Mouse (Mus musculus): Measurements from ENCODE around the gene Acss2.

Gene Acss2

GRCm38 (mm10) chr2:155517455-155518423 is at the start of gene Acss2, which contains the start of gene Ggt7:
Gene Acss2, plus strand, starts transcription at chr2:155517948.
Gene Ggt7, minus strand, starts transcription at chr2:155518237.
- DNase-seq = peak; percentile 99

GRCm38 (mm10) chr2:155472671-155473569 is 44.8 kb upstream of the Acss2 start:
- peak; percentile 35 for DNase-seq

DNA sequence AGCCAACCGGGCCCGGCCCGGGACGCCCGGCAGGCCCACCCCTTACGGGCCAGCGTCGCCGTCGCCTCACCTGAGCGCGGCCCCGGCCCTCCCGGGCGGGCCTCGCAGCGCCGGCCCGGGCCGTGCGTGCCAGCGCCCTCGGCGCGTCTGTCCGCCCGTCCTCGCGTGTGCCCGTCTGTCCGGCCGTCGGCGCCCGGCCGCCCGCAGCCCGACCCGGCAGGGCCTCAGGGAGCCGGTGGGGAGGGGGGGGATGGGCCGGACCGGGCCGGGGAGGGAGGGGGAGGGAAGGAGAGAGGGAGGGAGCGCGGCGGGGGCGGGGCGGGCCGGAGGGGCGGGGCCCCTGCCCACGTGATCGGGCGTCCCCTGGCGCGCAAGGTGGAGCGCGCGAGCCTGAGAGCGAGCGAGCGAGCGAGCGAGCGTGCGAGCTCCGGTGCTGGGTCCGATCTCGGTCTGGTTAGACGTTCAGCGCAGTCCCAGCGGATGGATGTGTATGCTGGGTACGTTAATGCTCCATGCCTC is 44.1 kb upstream of the Acss2 start, which contains the start of gene Ncoa6:
Gene Ncoa6, minus strand, starts transcription at position 325 of the 519 bp plus-strand sequence.
- DNase-seq = peak; percentile 54

DNA sequence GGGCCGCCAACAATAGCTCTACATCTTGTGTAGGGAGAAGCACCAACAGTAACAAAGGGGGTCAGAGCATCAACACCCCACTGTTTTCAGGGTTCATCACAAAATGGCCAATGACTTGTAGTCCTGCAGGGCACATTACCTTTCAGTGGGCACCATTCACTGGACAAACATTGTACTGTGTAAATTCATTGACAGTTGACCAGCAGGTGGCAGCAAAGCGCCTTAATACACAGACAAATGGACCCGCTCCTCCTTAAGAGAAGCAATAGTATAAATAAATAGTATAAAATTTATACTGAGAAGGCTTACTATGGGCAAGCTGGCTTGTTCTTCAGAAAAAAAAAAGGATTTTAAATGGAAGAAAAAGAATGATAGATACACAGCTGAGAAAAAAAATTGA is 35.7 kb upstream of the Acss2 start:
- DNase-seq = peak; percentile 63

DNA sequence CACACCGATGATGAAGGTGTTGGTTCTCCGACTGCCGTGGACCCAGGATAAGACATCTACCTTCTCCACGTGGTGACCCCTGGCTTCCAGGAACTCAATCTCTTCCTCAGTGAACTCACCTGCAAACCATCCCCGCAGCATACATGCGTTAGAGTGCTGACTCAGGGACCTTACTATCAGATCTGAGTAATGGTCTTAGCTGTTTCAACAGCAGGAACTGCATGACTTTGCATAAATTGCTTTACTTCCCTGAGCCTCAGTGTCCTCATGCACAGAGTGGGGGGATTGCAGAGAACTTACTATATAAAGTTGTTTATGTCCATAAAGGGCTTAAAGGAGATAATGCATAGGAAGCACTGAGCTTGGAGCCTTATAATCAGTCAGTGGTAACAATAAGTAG is 26.8 kb upstream of the Acss2 start:
- no peak for DNase-seq

- no peak for DNase-seq
Measured at GRCm38 (mm10) chr2:155502596-155502995, 15.2 kb upstream of the Acss2 start.

DNA sequence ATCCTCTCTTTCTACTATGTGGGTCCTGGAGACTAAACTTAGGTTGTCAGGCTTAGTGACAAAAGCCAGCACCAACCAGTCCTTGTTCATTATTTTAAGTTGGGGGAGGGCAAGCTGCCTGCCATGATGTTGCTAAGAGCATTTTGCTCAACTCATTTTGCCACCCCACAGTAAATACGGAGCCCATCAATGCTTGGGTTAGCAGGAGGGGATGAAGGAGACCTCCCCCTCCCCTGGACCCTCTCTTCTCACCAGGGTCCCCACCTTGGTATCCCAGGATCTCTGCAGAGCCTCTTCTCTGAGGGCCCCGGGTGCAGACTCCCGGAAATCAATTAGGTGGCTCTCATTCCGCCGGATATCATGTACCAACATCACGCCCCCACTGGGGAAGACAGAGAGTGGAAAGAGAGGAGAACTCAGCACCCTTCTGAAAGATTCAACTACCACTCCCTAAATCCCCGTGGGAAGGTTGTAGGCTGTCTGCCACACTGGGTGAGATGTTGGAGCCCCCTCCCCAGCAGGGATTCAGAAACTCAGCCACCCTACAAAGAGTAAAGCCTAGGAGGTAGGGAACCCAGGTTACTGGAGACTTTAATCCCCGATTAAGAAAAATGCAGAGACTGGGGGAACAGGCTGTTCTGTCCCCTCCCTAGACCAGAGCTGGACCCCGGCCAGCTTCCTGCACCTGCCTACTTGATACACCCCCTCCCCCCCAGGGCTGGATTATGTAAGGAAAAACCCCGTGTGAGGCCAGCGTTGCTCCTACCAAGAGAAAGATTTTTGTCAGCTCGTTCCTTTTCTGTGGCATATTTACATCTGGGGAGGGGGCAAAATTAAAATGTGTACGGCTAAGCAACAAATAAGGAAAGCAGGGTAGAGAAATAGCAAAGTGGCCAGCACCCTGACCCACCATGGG is 13.1 kb upstream of the Acss2 start:
- no peak for DNase-seq

- DNase-seq = no peak
Measured at GRCm38 (mm10) chr2:155505811-155506210, 11.9 kb upstream of the Acss2 start.

- no peak for DNase-seq
Measured at GRCm38 (mm10) chr2:155507721-155508470, 9.9 kb upstream of the Acss2 start.

GRCm38 (mm10) chr2:155512479-155512878 is 5.3 kb upstream of the Acss2 start:
- DNase-seq = peak; percentile 76

DNA sequence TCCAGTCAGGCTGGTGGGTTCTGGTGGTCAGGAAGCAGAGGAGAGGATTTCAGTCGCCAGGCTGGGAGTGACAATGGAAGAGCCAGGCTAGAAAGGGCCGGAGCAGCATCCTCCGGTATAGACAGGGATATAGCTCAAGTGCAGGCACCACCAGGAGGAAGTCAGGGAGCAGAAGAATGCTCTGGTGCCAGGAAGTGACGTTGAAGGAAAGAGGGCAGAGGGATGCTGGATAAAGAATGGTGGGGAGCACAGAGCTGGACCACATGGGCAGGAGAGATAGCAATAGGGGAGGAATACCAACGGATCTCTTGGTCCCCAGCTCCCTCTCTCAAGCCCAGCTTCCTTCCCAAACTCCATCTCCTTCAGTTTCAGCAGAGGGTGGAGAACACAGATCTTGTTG is 4.2 kb upstream of the Acss2 start:
- no peak for DNase-seq

DNA sequence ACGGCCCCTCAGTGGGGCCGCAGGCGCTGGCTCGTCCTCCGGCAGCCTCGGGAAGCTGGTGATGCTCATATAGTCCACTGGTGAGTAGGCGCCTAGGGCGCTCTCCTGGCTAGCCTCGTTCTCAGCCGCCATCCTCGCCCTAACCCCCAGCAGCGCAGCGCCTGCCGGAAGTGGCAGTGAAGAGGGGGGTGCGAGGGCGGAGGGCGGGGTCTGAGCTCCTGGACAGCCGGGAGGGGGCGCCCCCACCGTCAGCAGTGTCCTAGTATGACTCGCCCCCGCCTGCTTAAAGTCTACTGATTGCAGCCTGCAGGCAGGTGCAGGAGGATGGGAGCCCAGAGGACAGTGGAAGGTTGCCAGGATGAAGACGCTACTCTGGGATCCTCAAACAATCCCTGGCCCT is 3.1 kb upstream of the Acss2 start:
- peak; percentile 90 for DNase-seq

GRCm38 (mm10) chr2:155515941-155516340 is 1.8 kb upstream of the Acss2 start:
- peak; percentile 77 for DNase-seq

DNA sequence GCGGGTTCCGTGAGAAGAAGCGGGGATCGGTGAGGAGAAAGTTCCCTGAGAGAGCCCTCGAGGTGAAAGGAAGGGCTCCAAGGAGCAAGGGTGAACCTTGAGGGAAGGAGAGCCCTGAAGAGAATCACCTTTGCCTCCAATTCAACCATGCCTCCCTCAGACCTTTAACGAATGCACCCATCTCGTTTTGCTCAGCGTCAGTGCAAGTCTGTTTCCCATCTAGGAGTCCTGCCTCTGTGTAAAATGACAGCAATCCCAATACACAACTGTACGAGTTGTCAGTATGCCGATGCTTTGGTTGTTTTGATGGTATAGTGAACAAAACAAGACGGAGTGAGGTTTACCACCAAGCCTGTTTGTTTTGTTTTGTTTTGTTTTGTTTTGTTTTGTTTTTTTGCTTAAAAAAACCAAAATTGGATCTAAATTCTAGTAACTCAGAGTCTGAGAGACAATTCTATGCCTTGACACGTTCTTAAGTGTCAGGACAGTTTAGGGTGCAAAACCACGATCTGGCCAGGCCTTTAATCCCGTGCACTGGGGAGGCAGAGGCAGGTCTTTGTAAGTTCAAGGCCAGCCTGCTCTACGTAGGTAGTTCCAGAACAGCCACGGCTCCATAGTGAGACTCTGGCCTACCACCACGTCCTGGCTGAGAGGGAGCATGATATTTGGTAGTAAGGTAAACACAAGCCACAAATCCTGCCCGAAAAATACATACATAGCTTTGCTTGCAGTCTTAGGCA is 953 bp downstream of the Acss2 start:
- no peak for DNase-seq

DNA sequence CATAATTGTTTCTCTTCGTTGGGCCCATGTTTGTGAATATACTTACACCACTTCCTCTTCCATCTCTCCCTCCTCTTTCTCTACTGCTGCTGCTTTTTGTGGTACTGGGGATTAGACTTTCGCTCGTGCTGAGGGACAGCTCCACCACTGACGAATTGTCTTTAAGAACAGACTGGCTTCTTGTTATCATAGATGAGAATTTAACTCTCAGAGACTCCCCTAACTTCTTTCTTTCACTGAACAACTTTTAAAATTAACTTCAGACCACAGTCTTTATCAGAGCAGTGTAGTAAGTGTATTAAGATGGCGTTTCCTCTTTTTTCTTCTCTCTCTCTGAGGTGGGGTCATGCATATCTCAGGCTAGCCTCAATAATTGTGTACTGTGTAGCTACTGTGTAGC is 6.0 kb downstream of the Acss2 start:
- DNase-seq = no peak

GRCm38 (mm10) chr2:155524378-155524777 is 6.6 kb downstream of the Acss2 start:
- no peak for DNase-seq

DNA sequence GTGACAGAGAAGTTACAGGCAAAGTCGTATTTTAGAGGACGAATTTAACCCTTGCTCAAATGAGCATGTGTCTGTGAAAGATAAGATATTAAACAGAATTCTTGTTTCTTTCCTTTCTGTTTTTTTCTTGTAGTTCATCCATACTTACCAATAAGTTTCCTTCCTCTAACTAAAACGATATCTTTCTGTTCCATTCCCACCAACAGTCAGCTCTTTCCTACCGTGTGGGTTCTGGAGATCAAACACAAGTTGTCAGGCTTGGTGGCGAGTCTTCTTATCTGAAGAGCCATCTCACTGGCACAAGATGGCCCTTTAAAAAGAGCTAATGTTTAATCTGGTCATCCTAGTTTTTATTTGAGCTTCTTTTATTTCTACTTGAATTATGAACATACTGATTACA is 9.6 kb downstream of the Acss2 start:
- DNase-seq = no peak

- DNase-seq = no peak
Measured at GRCm38 (mm10) chr2:155536292-155536691, 18.5 kb downstream of the Acss2 start.

DNA sequence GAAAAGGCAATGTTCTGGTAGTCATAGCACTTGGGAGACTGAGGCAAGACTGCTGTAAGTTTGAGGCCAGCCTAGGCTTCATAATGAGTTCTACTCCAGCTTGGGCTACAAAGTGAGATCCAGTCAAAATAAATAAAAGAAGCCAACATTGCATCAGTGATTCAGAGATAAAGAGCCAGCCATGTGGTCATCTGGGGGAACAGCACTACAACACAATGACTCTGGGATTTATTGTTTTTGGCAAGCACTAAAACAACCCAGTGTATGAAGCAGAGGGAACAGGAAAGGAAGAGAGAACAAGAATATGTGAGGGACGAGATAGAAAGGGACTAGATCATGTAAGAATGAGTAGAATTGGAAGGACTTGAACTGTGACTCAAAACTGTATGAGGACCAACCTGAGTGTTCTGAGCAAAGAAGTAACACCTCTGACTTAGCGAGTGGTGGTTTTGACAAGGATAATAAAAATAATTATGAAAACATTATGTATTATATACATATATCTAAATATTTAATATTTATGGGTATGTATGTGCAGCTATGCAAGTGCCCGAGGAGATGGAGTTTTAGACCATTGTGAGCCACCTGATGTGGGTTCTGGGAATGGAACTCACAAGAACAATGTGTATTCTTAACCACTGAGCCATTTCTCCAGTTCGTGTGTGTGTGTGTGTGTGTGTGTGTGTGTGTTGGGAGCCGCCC is 20.2 kb downstream of the Acss2 start:
- DNase-seq = no peak
